30 mouse cellular contexts compared by ENCODE assay signal in the genomic region with DNA sequence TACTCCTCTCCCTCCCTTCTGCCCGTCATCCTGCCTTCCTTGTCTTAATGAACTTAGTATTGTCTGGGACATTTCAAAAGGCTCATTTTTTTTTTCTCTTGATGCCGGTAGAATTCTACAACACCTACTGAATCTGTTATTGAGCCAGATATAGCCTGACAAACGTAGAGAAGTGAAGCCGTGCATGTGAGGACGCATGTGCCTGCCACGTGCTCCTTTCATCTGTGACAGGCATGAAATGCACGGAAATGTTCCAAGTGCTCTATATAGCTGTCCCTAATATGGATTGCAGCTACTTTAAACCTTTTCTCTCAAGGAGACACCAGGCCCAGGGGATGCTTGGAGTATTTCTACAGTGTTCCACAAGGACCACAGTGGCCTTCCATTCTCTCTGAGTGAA.
DNase-seq lines count a peak whose midpoint lies in the region; ATAC-seq and TF ChIP-seq lines count a peak whose summit lies in the region.
"Had no signal": no experiment of that assay in that cellular context is flagged by ENCODE, and none has a peak within 500 bp of the region (broad histone marks: within the 10 kb centered on the region; RNA-seq: fewer than 3 reads in every experiment).

No protein-coding gene starts in this region.

- no peak overlapping the region for H3K27ac ChIP-seq in forebrain, postnatal 0 days (ENCODE audit: low read depth, low read length)
- H3K27ac ChIP-seq in forebrain, embryonic 16.5 days (ENCODE audit: low read length): no peak overlapping the region
- H3K27ac ChIP-seq: heart, embryonic 10.5 days; heart, embryonic 15.5 days; intestine, embryonic 15.5 days; kidney, postnatal 0 days; liver, embryonic 13.5 days; macrophage; neural tube, embryonic 15.5 days had no signal

- peak; percentile 48 for DNase-seq in forebrain, postnatal 0 days
- peak; percentile 68 for DNase-seq in brain, adult 2 months (ENCODE audit: low read depth, low spot score)
- peak; percentile 67 to 88 for DNase-seq in left cerebral cortex, postnatal 14 days (ENCODE audit: low spot score in 2 of 2)
- peak; percentile 56 for DNase-seq in right cerebral cortex, postnatal 14 days
- DNase-seq in kidney, adult 18-20 months: no peak
- no peak for DNase-seq in MN1 (ENCODE audit: low spot score)
- no peak for DNase-seq in ovary, postnatal 36 days (ENCODE audit: low spot score)
- DNase-seq: adrenal gland, postnatal 10 days; cerebellum, adult 2 months; cerebellum, postnatal 14 days; gastrocnemius, postnatal 25 days; heart, adult 11 months; kidney, adult 8-10 months; kidney, postnatal 4 days; liver, embryonic 13.5 days; lung, adult 18-20 months; midbrain, embryonic 14.5 days; thymus, postnatal 14 days had no signal

- H3K4me1 ChIP-seq in forebrain, postnatal 0 days (ENCODE audit: insufficient read depth): no peaks in the 10 kb centered on the region
- H3K4me1 ChIP-seq in forebrain, embryonic 16.5 days (replicated peaks; ENCODE audit: control insufficient read depth, insufficient read depth, low read length): no peaks in the 10 kb centered on the region
- H3K4me1 ChIP-seq: liver, embryonic 13.5 days; neural tube, embryonic 15.5 days had no signal

- no peak overlapping the region; the same call in 1 of the 2 replicates for H3K9ac ChIP-seq in forebrain, postnatal 0 days
- H3K9ac ChIP-seq in forebrain, embryonic 16.5 days (replicated peaks; ENCODE audit: low read depth, low read length): no peak overlapping the region
- H3K9ac ChIP-seq: heart, embryonic 15.5 days; intestine, embryonic 15.5 days; liver, embryonic 13.5 days; neural tube, embryonic 15.5 days had no signal

- H3K27me3 ChIP-seq in forebrain, postnatal 0 days (ENCODE audit: insufficient read depth, low read length): no peaks in the 10 kb centered on the region
- no peaks in the 10 kb centered on the region for H3K27me3 ChIP-seq in forebrain, embryonic 16.5 days (replicated peaks; ENCODE audit: control insufficient read depth, insufficient read depth, low read length)
- H3K27me3 ChIP-seq: heart, embryonic 15.5 days; intestine, embryonic 15.5 days; liver, embryonic 13.5 days; Patski had no signal

- no peaks in the 10 kb centered on the region for H3K9me3 ChIP-seq in forebrain, postnatal 0 days (ENCODE audit: low read length)
- H3K9me3 ChIP-seq in forebrain, embryonic 16.5 days (ENCODE audit: control insufficient read depth, low read length): no peaks in the 10 kb centered on the region
- H3K9me3 ChIP-seq: G1E; heart, embryonic 10.5 days; heart, embryonic 15.5 days; intestine, embryonic 15.5 days; liver, embryonic 13.5 days; neural tube, embryonic 15.5 days had no signal

- no peak overlapping the region for H3K4me3 ChIP-seq in forebrain, postnatal 0 days (ENCODE audit: low read depth, low read length)
- no peak overlapping the region for H3K4me3 ChIP-seq in forebrain, embryonic 16.5 days (replicated peaks; ENCODE audit: low read length)
- H3K4me3 ChIP-seq: heart, embryonic 10.5 days; heart, embryonic 15.5 days; intestine, embryonic 15.5 days; liver, embryonic 13.5 days; neural tube, embryonic 15.5 days had no signal

- H3K36me3 ChIP-seq in forebrain, postnatal 0 days (ENCODE audit: insufficient read depth): no peaks in the 10 kb centered on the region
- no peaks in the 10 kb centered on the region for H3K36me3 ChIP-seq in forebrain, embryonic 16.5 days (ENCODE audit: control insufficient read depth, insufficient read depth)
- H3K36me3 ChIP-seq: G1E; heart, embryonic 10.5 days; heart, embryonic 15.5 days; intestine, embryonic 15.5 days; liver, embryonic 13.5 days; neural tube, embryonic 15.5 days had no signal

- ATAC-seq in forebrain, postnatal 0 days: peak; percentile 27; the same call in 1 of the 2 replicates
- no peak for ATAC-seq in forebrain, embryonic 16.5 days
- ATAC-seq: forebrain, embryonic 14.5 days; hindbrain, embryonic 16.5 days; intestine, embryonic 15.5 days; lung, postnatal 0 days; Patski had no signal

- TF ChIP-seq CTCF in forebrain, postnatal 0 days (IDR thresholded peaks at IDR 0.05; ENCODE audit: low read depth): no peak

- intact Hi-C loops in left cerebral cortex, postnatal 14 days (cut with DNase I): no loop called here

- WGBS in forebrain, postnatal 0 days: 50% methylated on average over 7 of the region's 7 CpGs
- WGBS in forebrain, embryonic 16.5 days: 55% methylated on average over 7 of the region's 7 CpGs

- no peak overlapping the region for H3K4me2 ChIP-seq in forebrain, postnatal 0 days (ENCODE audit: low read depth)
- no peak overlapping the region for H3K4me2 ChIP-seq in forebrain, embryonic 16.5 days (ENCODE audit: low read length)
- H3K4me2 ChIP-seq: heart, embryonic 15.5 days; intestine, embryonic 15.5 days; liver, embryonic 13.5 days; neural tube, embryonic 15.5 days had no signal

Comparison
In these comparisons a context has a peak if more than half of its experiments do, and no peak if none do; other contexts are left out.
1. DNase-seq: peak in forebrain, postnatal 0 days (single experiment), brain, adult 2 months (single experiment), left cerebral cortex, postnatal 14 days (2 of 2) and right cerebral cortex, postnatal 14 days (single experiment); none in kidney, adult 18-20 months (single experiment), MN1 (single experiment) and ovary, postnatal 36 days (single experiment).